Mouse (Mus musculus) spleen, adult 2 months (tissue): ENCODE results near the gene Lrrc73. TPM values are rescaled to one million over a fixed set of nuclear protein-coding genes. Genes with fewer than 3 reads are reported as not detected.

Experiments
- DNase-seq, 2 experiments: peaks; one replicate each; pipeline versions ENCODE4 v3.0.0 to v3.0.0-alpha.2; 2012 to 2021; ENCODE audit warnings: low spot score in 2 of 2, low read depth in 1 of 2
- H3K27ac ChIP-seq: fragments of 200-500 bp; 2 replicates; pipeline ENCODE4 v1.5.1; 2012; ENCODE audit warnings: low read length, inconsistent platforms; ENCODE audit not compliant: insufficient read depth
- H3K27me3 ChIP-seq: fragments of 200-500 bp; 2 replicates; pipeline ENCODE4 v1.6.1; 2012; ENCODE audit warnings: mild to moderate bottlenecking, moderate library complexity, low read length, inconsistent platforms; ENCODE audit not compliant: control insufficient read depth, insufficient read depth
- H3K36me3 ChIP-seq: fragments of 200-500 bp; 2 replicates; pipeline ENCODE4 v1.6.1; 2012; ENCODE audit warnings: mild to moderate bottlenecking, low read length, inconsistent platforms; ENCODE audit not compliant: control insufficient read depth, insufficient read depth
- H3K4me1 ChIP-seq: fragments of 200-500 bp; 2 replicates; pipeline ENCODE4 v1.6.1; 2011; ENCODE audit warnings: inconsistent platforms; ENCODE audit not compliant: control insufficient read depth, insufficient read depth, insufficient read length
- H3K4me3 ChIP-seq: fragments of 200-500 bp; 2 replicates; pipeline ENCODE4 v1.5.1; 2011; ENCODE audit warnings: mild to moderate bottlenecking, inconsistent platforms; ENCODE audit not compliant: insufficient read depth, insufficient read length; ENCODE audit errors: extremely low read depth
- CTCF ChIP-seq: fragments of 200-500 bp; IDR thresholded peaks from 2 replicates; pipeline ENCODE4 v1.5.1; 2011; ENCODE audit warnings: mild to moderate bottlenecking, inconsistent platforms; ENCODE audit not compliant: insufficient read depth, insufficient read length, insufficient replicate concordance; ENCODE audit errors: extremely low read depth
- POLR2A ChIP-seq: fragments of 200-500 bp; IDR thresholded peaks from 2 replicates; pipeline ENCODE4 v1.6.1; 2011; ENCODE audit warnings: low read depth, low read length, inconsistent platforms
- WGBS: fragments of 180-500 bp; shearing (Covaris S2); methylation state at CpG from one replicate; pipeline ENCODE4 v1.1.7; 2018; 5-methylcytosine and 5-hydroxymethylcytosine counted together
- polyA plus RNA-seq: library from polyadenylated mRNA; depleted of rRNA; stranded (reverse); fragments of >200 nt; gene quantifications from 2 replicates; pipeline ENCODE4 v1.2.3, GENCODE M21; 2012

Gene Lrrc73
- polyA plus RNA-seq, 1 experiment: 0.82 TPM

DNA sequence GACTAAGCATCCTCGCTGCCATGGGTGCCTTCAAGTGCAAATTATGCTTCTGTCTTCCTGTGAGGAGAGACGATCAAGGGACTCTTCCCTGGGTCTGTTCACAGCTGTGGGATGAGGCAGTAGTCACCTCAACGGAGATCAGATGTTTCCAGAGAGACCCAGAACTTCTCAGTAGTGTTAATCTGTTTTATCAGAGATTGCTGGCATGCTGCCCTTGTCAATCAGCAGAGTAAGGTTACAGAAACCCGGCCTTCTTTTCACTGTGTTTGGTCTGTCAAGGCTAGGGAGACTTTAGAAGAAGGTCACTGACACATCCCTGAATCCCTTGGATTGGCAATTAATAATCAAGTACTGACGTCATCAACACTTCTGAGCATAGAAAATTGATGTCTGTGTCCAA is 15.9 kb upstream of the Lrrc73 start:
- H3K4me3 ChIP-seq: no peak overlapping the region
- peaks cover 42% of the 10 kb centered on the region for H3K36me3 ChIP-seq
- TF ChIP-seq POLR2A (no peak), CTCF (no peak)
- no peak for DNase-seq
- no peaks in the 10 kb centered on the region for H3K27me3 ChIP-seq
- 84% methylated on average over 5 of the region's 5 CpGs for WGBS
- H3K27ac ChIP-seq: no peak overlapping the region
- H3K4me1 ChIP-seq: no peaks in the 10 kb centered on the region

GRCm38 (mm10) chr17:46239516-46240114 is 13.7 kb upstream of the Lrrc73 start:
- DNase-seq: no peak
- WGBS: 94% methylated on average over 15 of the region's 15 CpGs
- TF ChIP-seq POLR2A (no peak), CTCF (no peak)
- no peaks in the 10 kb centered on the region for H3K27me3 ChIP-seq
- H3K4me1 ChIP-seq: no peaks in the 10 kb centered on the region
- peaks cover 52% of the 10 kb centered on the region for H3K36me3 ChIP-seq
- no peak overlapping the region for H3K4me3 ChIP-seq
- no peak overlapping the region for H3K27ac ChIP-seq

GRCm38 (mm10) chr17:46241471-46241870 is 11.9 kb upstream of the Lrrc73 start:
- TF ChIP-seq POLR2A (no peak), CTCF (no peak)
- Histone ChIP-seq H3K27ac (no peak overlapping the region), H3K36me3 (peaks cover 54% of the 10 kb centered on the region), H3K4me3 (no peak overlapping the region), H3K27me3 (no peaks in the 10 kb centered on the region), H3K4me1 (no peaks in the 10 kb centered on the region)
- WGBS: 86% methylated on average over 11 of the region's 11 CpGs
- no peak for DNase-seq

DNA sequence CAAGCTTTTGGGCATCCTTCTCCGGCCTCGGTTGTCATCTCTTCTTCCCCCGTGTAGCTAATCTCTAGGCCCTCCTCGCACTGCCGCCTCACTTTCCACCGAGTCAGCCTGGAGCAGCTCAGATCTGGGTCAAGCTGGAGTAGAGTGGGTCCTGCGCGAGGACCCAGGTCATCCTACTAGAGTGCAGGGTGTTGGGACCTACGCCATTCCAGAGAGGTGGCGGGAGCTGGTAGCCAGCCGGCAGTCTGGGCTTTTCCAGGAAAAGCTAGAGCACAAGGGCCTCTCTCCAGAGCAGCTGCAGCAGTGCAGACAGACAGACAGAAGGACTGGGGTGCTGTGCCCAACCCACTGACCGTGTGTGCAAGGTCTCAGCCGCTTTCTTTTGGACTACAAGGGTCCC is 11.1 kb upstream of the Lrrc73 start:
- TF ChIP-seq CTCF (no peak), POLR2A (no peak)
- H3K36me3 ChIP-seq: peaks cover 47% of the 10 kb centered on the region
- WGBS: 91% methylated on average over 13 of the region's 13 CpGs
- DNase-seq: no peak
- H3K27ac ChIP-seq: no peak overlapping the region
- H3K4me1 ChIP-seq: no peaks in the 10 kb centered on the region; the same call in 1 of the 2 replicates
- H3K4me3 ChIP-seq: no peak overlapping the region
- H3K27me3 ChIP-seq: no peaks in the 10 kb centered on the region

DNA sequence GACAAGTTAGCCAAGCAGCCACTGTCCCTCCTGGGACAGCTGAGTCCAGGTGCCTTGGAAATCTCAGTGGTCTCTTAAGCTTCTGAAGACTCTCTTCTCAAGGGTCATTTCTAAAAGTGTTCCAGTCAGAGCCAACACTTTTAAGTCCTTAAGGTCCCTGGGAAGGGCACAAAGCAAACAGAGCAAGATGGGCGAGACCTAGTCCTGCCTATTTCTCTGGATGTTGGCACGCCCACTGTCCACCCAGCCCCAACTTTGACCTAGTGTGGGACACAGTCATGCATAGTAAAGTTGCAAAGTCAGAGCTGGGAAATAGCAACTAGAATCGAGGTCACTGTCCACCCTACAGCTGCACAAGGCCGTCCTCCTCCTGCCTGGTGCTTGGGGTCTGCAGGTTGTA is 10.3 kb upstream of the Lrrc73 start:
- H3K4me3 ChIP-seq: no peak overlapping the region
- no peak for DNase-seq
- no peaks in the 10 kb centered on the region for H3K27me3 ChIP-seq
- no peaks in the 10 kb centered on the region; the same call in 1 of the 2 replicates for H3K4me1 ChIP-seq
- 88% methylated on average over 4 of the region's 4 CpGs for WGBS
- H3K36me3 ChIP-seq: peaks cover 47% of the 10 kb centered on the region
- TF ChIP-seq CTCF (no peak), POLR2A (no peak)
- H3K27ac ChIP-seq: no peak overlapping the region

DNA sequence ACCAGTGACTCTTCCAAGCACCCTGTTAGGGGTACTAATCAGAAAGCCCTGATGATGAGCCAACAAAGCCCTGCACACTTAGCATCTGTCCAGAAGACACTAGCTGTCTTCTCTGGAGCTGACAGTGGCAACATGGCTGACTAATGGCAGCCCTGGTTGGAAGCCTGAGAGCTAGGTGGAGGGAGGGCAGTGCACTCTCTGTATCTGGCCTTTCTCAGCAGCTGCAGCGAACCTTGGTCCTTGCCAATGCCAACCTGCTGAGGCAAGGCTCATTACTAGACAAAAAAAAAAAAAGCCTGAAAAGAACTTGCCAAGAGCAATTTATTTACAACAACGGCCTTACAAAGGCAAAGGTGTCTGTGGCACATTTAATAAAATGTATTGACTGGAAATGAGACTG is 9.7 kb upstream of the Lrrc73 start:
- no peak overlapping the region for H3K4me3 ChIP-seq
- 88% methylated on average over 2 of the region's 2 CpGs for WGBS
- peaks cover 42% of the 10 kb centered on the region for H3K36me3 ChIP-seq
- H3K27ac ChIP-seq: no peak overlapping the region
- no peak for TF ChIP-seq CTCF
- TF ChIP-seq POLR2A: no peak
- H3K4me1 ChIP-seq: peaks cover 2% of the 10 kb centered on the region; the same call in 1 of the 2 replicates
- H3K27me3 ChIP-seq: no peaks in the 10 kb centered on the region
- DNase-seq: no peak

DNA sequence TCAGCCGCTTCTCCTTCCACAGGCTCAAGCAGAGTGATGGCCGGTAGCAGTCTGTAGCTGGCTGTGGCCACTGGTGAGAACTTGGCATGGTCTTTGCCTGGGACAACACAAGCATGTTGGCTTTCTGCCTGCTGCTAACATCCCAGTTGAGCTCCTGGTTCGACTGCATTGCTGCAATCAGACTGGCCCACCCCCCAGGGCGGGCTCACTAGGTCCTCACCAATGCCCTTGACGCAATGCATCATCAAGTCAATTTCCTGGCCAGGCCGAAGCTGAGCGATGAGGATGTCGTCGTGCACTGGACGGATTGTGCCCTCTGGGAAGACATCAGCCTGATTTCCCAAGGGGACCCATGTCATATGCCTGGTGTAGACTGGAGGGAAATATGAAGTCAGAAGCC is 8.8 kb upstream of the Lrrc73 start:
- no peak overlapping the region for H3K27ac ChIP-seq
- H3K27me3 ChIP-seq: no peaks in the 10 kb centered on the region
- H3K4me1 ChIP-seq: peaks cover 7% of the 10 kb centered on the region; the same call in 1 of the 2 replicates
- no peak for TF ChIP-seq POLR2A
- no peak for TF ChIP-seq CTCF
- 90% methylated on average over 10 of the region's 10 CpGs for WGBS
- peaks cover 42% of the 10 kb centered on the region for H3K36me3 ChIP-seq
- DNase-seq: no peak
- H3K4me3 ChIP-seq: no peak overlapping the region
